Mouse (Mus musculus) intestine, embryonic 16.5 days (tissue): ENCODE data around the gene Eif4e. TPM values are rescaled to one million over a fixed set of nuclear protein-coding genes. Genes with fewer than 3 reads are reported as not detected.

ENCODE experiments used
- ATAC-seq: fragments of 200-750 bp; cut with Nextera tagmentation; 2 replicates; pipeline ENCODE4 v1.8.0; 2017; ENCODE audit warnings: moderate TSS enrichment, moderate library complexity
- H3K27ac ChIP-seq: fragments of 300-500 bp; sonication (generic); 2 replicates; pipeline ENCODE4 v1.5.1; 2014; ENCODE audit warnings: mild to moderate bottlenecking, low read length
- H3K27me3 ChIP-seq: fragments of 300-500 bp; sonication (generic); replicated peaks from 2 replicates; pipeline ENCODE4 v1.6.1; 2014; ENCODE audit warnings: low read length, control low read depth, mixed read lengths; ENCODE audit not compliant: control insufficient read depth, insufficient read depth
- H3K36me3 ChIP-seq: fragments of 300-500 bp; sonication (generic); 2 replicates; pipeline ENCODE4 v1.6.1; 2014; ENCODE audit warnings: low read length, control low read depth; ENCODE audit not compliant: control insufficient read depth, insufficient read depth
- H3K4me1 ChIP-seq: fragments of 300-500 bp; sonication (generic); 2 replicates; pipeline ENCODE4 v1.6.1; 2014; ENCODE audit warnings: low read length, control low read depth, mixed read lengths; ENCODE audit not compliant: control insufficient read depth, insufficient read depth
- H3K4me2 ChIP-seq: fragments of 300-500 bp; sonication (generic); 2 replicates; pipeline ENCODE4 v1.6.1; 2014; ENCODE audit warnings: low read depth, low read length, control low read depth
- H3K4me3 ChIP-seq: fragments of 300-500 bp; sonication (generic); 2 replicates; pipeline ENCODE4 v1.5.1; 2014; ENCODE audit warnings: mild to moderate bottlenecking, low read length
- H3K9ac ChIP-seq: fragments of 300-500 bp; sonication (generic); 2 replicates; pipeline ENCODE4 v1.6.1; 2014; ENCODE audit warnings: low read depth, low read length
- H3K9me3 ChIP-seq: fragments of 300-500 bp; sonication (generic); 2 replicates; pipeline ENCODE4 v1.6.1; 2016; ENCODE audit warnings: low read length, control low read depth; ENCODE audit not compliant: control insufficient read depth
- WGBS: fragments of 180-500 bp; shearing (Covaris S2); extraction: QIAGEN DNeasy Blood & Tissue Kit; methylation state at CpG from one replicate; pipeline ENCODE4 v1.1.7; 2014; 5-methylcytosine and 5-hydroxymethylcytosine counted together
- polyA plus RNA-seq: library from polyadenylated mRNA; unstranded; fragments of >200 nt; fragmentation: Nextera tagmentation; extraction: Ambion mirVana; gene quantifications from 2 replicates; pipeline ENCODE4 v1.2.1, GENCODE M21; 2015

The Eif4e gene
- polyA plus RNA-seq, 1 experiment from 2014 or later: 298 TPM

DNA sequence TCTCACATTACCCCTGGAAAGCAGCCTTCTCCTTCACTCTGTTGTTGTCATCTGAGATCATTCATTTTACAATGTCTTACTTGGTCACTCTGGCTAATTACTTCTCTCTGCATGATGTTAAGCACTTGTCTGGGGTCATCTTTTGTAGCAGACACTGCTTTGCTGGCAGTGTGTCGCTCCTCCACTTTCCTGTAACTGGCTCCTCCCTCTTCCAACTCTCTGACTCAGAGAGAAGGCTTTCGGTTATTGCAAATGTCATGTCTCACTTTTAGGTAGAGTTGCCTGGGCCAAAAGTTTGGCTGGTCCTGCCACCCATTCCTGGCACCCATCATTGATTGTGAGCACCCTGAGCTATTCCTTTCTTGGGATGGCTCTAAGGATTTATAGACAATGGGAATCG, 11.2 kb upstream of the Eif4e start:
- Histone ChIP-seq H3K27me3 (no peaks in the 10 kb centered on the region), H3K4me3 (no peak overlapping the region), H3K9me3 (no peaks in the 10 kb centered on the region), H3K36me3 (no peaks in the 10 kb centered on the region), H3K4me2 (no peak overlapping the region), H3K4me1 (no peaks in the 10 kb centered on the region), H3K9ac (no peak overlapping the region), H3K27ac (no peak overlapping the region)
- WGBS: 71% methylated on average over 3 of the region's 3 CpGs
- ATAC-seq: no peak

DNA sequence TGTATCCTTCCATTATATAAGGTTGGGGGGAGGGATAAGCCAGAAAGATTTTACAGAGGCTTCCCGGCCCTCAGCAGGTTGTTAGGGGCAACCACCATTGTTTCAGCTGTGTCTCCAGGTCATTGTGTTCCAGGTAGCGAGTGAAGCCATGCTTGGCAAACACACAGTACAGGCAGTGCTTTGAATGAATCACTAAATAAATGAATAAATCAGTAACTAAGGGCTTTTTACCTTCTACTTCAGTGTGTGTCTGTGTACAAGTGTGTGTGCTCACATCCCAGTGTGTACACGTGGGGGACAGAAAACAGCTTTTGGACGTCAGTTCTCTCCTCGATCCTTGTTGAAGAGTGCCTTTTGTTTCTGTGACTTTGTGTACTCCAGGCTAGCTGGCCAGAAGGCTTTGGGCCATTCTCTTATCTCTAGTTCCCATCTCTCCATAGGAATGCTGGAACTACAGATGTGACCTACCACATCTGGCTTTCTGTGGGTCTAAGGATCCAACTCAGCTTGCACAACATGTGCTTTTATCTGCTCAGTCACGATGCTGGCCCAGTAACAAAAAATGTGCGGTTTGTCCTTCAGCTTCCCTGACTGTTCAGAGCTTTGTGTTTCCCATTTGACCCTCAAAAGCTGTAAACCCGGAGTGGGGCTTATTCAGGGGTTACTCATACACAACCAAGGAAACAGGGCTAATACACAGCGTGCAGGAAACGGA, 10.2 kb upstream of the Eif4e start:
- Histone ChIP-seq H3K27me3 (no peaks in the 10 kb centered on the region), H3K4me3 (no peak overlapping the region), H3K4me2 (no peak overlapping the region), H3K4me1 (no peaks in the 10 kb centered on the region), H3K27ac (no peak overlapping the region), H3K36me3 (no peaks in the 10 kb centered on the region), H3K9me3 (no peaks in the 10 kb centered on the region), H3K9ac (no peak overlapping the region)
- 53% methylated on average over 10 of the region's 10 CpGs for WGBS
- ATAC-seq: no peak

DNA sequence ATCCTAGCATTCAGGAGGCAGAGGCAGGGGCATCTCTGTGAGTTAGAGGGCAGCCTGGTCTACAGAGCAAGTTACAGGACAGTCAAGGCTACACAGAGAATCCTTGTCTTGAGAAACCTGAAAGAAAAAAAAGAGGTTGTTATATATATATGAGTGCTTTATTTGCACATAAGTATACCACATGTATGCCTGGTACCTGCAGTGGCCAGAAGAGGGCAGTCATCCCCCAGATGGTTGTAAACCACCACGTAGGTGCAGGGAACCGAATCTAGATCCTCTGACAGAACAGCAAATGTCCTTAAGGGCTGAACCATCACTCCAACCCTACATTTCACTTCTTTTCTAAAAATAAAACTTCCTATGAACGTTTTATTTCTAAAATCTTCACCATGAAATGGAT, 8.1 kb upstream of the Eif4e start:
- H3K9me3 ChIP-seq: no peaks in the 10 kb centered on the region
- no peak for ATAC-seq
- H3K4me3 ChIP-seq: no peak overlapping the region
- H3K27me3 ChIP-seq: no peaks in the 10 kb centered on the region
- H3K9ac ChIP-seq: no peak overlapping the region
- H3K4me2 ChIP-seq: no peak overlapping the region
- no peaks in the 10 kb centered on the region for H3K36me3 ChIP-seq
- no peak overlapping the region for H3K27ac ChIP-seq
- 71% methylated on average over 3 of the region's 3 CpGs for WGBS
- no peaks in the 10 kb centered on the region for H3K4me1 ChIP-seq

DNA sequence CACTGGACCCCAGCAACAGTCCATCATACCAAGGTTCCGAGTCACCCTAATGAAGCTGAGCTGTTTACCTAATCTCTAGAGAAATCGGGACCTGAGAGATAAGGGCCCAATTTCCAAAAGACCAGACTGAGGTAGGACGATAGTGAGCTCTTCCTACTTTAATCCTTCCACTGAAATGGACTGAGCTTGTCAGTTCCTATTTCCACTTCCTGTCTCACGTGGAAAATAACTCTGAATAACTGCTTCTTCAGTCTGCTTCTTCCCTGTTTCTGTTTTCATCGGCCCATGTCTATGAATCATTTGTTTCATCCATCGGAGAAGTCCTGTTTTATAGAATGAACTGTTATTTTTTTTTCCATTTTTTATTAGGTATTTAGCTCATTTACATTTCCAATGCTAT, 6.8 kb upstream of the Eif4e start:
- H3K4me2 ChIP-seq: no peak overlapping the region
- H3K9me3 ChIP-seq: no peaks in the 10 kb centered on the region
- H3K27me3 ChIP-seq: no peaks in the 10 kb centered on the region
- no peaks in the 10 kb centered on the region for H3K36me3 ChIP-seq
- H3K9ac ChIP-seq: no peak overlapping the region
- H3K4me3 ChIP-seq: no peak overlapping the region
- 78% methylated on average over 6 of the region's 6 CpGs for WGBS
- no peak overlapping the region for H3K27ac ChIP-seq
- no peak for ATAC-seq
- no peaks in the 10 kb centered on the region for H3K4me1 ChIP-seq

DNA sequence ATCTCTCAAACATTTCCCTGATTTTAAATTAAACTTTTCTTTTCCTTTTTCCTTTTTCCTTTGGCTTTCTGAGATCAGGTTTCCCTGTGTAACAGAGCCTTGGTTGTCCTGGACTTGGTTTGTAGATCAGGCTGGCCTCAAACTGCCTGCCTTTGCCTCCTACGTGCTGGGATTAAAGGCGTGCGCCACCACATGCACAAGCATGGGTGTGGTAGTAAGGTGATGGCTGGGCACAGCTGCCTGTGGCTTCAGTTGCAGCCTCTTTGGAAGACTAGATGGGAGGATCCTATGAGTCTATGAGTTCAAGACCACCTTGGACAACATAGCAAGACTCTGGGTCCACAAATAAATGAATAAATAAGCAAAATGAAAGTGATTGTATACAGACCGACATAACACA, 2.0 kb upstream of the Eif4e start:
- no peaks in the 10 kb centered on the region for H3K27me3 ChIP-seq
- no peaks in the 10 kb centered on the region for H3K9me3 ChIP-seq
- H3K27ac ChIP-seq: no peak overlapping the region
- H3K36me3 ChIP-seq: no peaks in the 10 kb centered on the region
- no peak overlapping the region for H3K4me2 ChIP-seq
- no peak for ATAC-seq
- 90% methylated on average over 4 of the region's 4 CpGs for WGBS
- no peak overlapping the region for H3K4me3 ChIP-seq
- H3K4me1 ChIP-seq: peaks cover 8% of the 10 kb centered on the region
- no peak overlapping the region for H3K9ac ChIP-seq

DNA sequence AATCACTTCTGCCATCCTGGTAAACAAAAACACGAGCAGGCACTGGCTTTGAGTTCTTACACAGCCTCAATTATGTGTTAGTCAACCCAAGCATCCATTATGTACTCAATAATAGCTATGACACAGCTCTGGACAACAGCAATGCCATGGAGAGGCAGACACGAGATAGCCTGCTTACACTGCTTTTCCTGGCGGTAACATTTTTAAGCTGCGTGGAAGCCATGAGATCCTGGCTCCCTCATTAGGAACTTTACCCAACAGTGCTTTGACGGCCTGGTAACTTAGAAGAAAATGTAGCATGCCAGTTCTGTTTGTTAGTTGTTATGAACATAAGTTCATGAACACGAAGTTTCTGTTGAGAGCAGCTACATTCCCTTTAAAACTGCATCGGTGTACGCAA, 485 bp upstream of the Eif4e start:
- no peak for ATAC-seq
- H3K4me1 ChIP-seq: peaks cover 12% of the 10 kb centered on the region
- no peak overlapping the region for H3K27ac ChIP-seq
- H3K9me3 ChIP-seq: no peaks in the 10 kb centered on the region
- no peak overlapping the region for H3K4me3 ChIP-seq
- H3K27me3 ChIP-seq: no peaks in the 10 kb centered on the region
- no peaks in the 10 kb centered on the region for H3K36me3 ChIP-seq
- no peak overlapping the region for H3K9ac ChIP-seq
- H3K4me2 ChIP-seq: peak overlapping the region; percentile 80; the same call in 1 of the 2 replicates
- WGBS: 69% methylated on average over 8 of the region's 8 CpGs

DNA sequence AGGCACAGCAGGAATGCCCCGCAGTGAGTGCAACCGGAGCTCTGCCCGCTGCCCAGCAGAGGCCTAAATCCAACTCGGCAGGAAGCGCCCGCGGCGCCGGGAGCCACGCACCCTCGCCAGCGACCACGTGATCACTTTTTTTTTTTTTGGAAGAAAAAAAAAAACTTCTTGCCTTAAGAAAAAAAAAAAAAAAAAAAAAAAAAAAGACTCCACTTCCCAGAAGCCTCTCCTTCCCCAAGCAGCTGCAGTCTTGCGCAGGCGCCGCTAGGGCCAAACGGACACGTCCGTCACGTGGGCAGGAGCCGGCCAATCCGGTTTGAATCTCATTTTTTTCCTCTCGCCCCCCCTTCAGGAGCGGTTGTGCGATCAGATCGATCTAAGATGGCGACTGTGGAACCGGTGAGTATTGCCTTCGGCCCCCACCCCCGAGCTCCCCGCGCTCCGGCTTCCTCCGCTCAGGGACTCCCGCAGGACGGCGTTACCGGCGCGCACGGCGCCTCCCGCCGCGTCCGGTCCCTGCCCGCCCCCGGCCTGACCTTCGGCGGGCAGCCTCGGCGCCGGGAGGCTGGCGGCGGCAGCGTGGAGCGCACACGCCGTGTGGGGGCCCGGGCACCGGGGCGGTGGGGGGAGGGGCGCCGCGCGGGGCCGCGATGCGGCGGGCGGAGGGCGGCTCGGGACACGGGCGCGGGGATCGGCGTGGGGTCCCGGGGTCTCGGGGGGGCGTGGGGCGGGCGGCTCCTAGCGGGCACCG, 1.1 kb downstream of the Eif4e start:
- peaks cover 24% of the 10 kb centered on the region for H3K4me1 ChIP-seq
- H3K27me3 ChIP-seq: no peaks in the 10 kb centered on the region
- H3K27ac ChIP-seq: peak overlapping the region; percentile 95
- under 1% methylated on average over 71 of the region's 85 CpGs for WGBS
- peak; percentile 90 for ATAC-seq
- H3K9me3 ChIP-seq: no peaks in the 10 kb centered on the region
- peak overlapping the region; percentile 94 for H3K9ac ChIP-seq
- H3K36me3 ChIP-seq: no peaks in the 10 kb centered on the region
- H3K4me2 ChIP-seq: peak overlapping the region; percentile 80
- peak overlapping the region; percentile 99 for H3K4me3 ChIP-seq

DNA sequence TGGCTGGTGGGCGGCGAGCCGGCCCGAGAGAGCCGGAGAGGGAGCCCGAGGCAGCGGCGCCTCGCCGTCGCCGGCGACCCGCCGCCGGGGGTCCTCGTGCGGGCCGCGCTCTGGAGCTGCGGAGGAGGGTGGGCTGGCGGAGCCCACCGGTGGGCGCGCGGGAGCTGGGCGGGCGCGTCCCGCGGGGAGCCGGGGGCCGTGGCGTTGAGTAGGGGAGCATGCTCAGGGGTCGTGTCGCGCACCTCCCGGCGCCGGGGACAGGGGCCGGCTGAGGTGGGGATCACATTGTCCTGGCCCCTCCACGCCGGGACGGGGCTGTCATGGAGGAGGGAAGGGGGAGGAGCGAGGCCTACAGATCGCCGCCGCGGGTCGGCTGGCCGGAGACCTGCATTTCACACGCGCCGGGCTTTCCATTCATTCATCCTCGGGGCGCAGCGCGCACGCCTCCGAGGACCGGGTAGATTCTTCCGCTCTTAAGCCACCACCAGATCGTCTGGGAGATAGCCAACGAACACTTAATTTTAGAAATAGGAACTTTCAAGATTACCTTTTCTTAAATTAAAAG, 1.8 kb downstream of the Eif4e start:
- no peaks in the 10 kb centered on the region for H3K9me3 ChIP-seq
- no peaks in the 10 kb centered on the region for H3K36me3 ChIP-seq
- under 1% methylated on average over 64 of the region's 64 CpGs for WGBS

DNA sequence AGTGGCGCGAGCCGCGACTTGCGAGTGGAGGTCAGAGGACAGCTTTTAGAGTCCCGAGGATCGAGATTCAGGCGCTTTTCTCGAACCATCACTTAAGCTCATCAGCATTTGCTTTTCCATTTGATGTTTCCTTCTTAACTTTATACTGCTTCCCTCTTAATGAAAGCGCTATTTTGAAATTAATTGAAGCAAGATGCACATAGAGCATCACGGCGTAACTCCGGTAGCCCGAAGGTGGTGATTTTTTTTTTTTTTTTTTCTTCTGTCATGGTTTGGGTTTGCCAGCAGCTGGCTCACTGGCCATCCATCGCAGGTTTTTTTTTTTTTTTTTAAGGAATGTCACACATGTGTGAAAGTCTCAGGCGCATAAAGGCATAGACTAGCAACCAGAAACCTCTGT, 2.3 kb downstream of the Eif4e start:
- no peak for ATAC-seq
- Histone ChIP-seq H3K36me3 (no peaks in the 10 kb centered on the region), H3K4me1 (peaks cover 24% of the 10 kb centered on the region), H3K9me3 (no peaks in the 10 kb centered on the region), H3K4me3 (peak overlapping the region; percentile 99), H3K27me3 (no peaks in the 10 kb centered on the region), H3K4me2 (peak overlapping the region; percentile 60), H3K9ac (peak overlapping the region; percentile 94), H3K27ac (no peak overlapping the region)
- WGBS: 3% methylated on average over 16 of the region's 16 CpGs

More for the DNA sequence above, 1.8 kb downstream of the Eif4e start:
- Histone ChIP-seq H3K27ac (peak overlapping the region; percentile 85), H3K27me3 (no peaks in the 10 kb centered on the region), H3K4me3 (peak overlapping the region; percentile 99), H3K4me2 (peak overlapping the region; percentile 60), H3K4me1 (peaks cover 24% of the 10 kb centered on the region), H3K9ac (peak overlapping the region; percentile 94)
- ATAC-seq: peak; percentile 57
